Mouse (Mus musculus) limb, embryonic 11.5 days (tissue): ENCODE data around the gene Shisal1. TPM values are rescaled to one million over a fixed set of nuclear protein-coding genes. Genes with fewer than 3 reads are reported as not detected.
A peak's percentile ranks its signal among the peaks of the same experiment; 100 is the strongest.

Experiments used
- ATAC-seq: fragments of 200-750 bp; cut with Nextera tagmentation; 2 replicates; pipeline ENCODE4 v1.8.0; 2017; ENCODE audit warnings: low read depth; ENCODE audit not compliant: insufficient number of reproducible peaks, low FRiP score, low TSS enrichment
- DNase-seq: peaks from one replicate; pipeline ENCODE4 v3.0.0-alpha.2; 2015; ENCODE audit warnings: low spot score
- H3K27ac ChIP-seq: fragments of 300-500 bp; sonication (generic); replicated peaks from 2 replicates; pipeline ENCODE4 v1.5.1; 2014; ENCODE audit warnings: low read depth, mild to moderate bottlenecking, low read length
- H3K27me3 ChIP-seq: fragments of 300-500 bp; sonication (generic); 2 replicates; pipeline ENCODE4 v1.6.1; 2014; ENCODE audit warnings: mild to moderate bottlenecking, low read length, mixed read lengths; ENCODE audit not compliant: control insufficient read depth, insufficient read depth
- H3K36me3 ChIP-seq: fragments of 300-500 bp; sonication (generic); 2 replicates; pipeline ENCODE4 v1.6.1; 2014; ENCODE audit warnings: mild to moderate bottlenecking, low read length, moderate library complexity, mixed read lengths; ENCODE audit not compliant: control insufficient read depth, insufficient read depth
- H3K4me1 ChIP-seq: fragments of 300-500 bp; sonication (generic); 2 replicates; pipeline ENCODE4 v1.6.1; 2014; ENCODE audit warnings: low read length, mixed read lengths; ENCODE audit not compliant: control insufficient read depth, insufficient read depth
- H3K4me2 ChIP-seq: fragments of 300-500 bp; sonication (generic); 2 replicates; pipeline ENCODE4 v1.6.1; 2014; ENCODE audit warnings: low read depth, mild to moderate bottlenecking, moderate library complexity; ENCODE audit not compliant: severe bottlenecking
- H3K4me3 ChIP-seq: fragments of 300-500 bp; sonication (generic); 2 replicates; pipeline ENCODE4 v1.5.1; 2014; ENCODE audit warnings: low read depth, low read length
- H3K9ac ChIP-seq: fragments of 300-500 bp; sonication (generic); 2 replicates; pipeline ENCODE4 v1.6.1; 2014; ENCODE audit warnings: mild to moderate bottlenecking, low read length
- H3K9me3 ChIP-seq: fragments of 300-500 bp; sonication (generic); 2 replicates; pipeline ENCODE4 v1.6.1; 2016; ENCODE audit warnings: low read length; ENCODE audit not compliant: control insufficient read depth
- WGBS: fragments of 180-500 bp; shearing (Covaris S2); extraction: QIAGEN DNeasy Blood & Tissue Kit; methylation state at CpG from one replicate; pipeline ENCODE4 v1.1.7; 2014; 5-methylcytosine and 5-hydroxymethylcytosine counted together
- polyA plus RNA-seq: library from polyadenylated mRNA; unstranded; fragments of >200 nt; fragmentation: Nextera tagmentation; extraction: Ambion mirVana; gene quantifications from 2 replicates; pipeline ENCODE4 v1.2.1, GENCODE M21; 2014

Gene Shisal1
- polyA plus RNA-seq, 1 experiment from 2014 or later = 0.36 TPM

DNA sequence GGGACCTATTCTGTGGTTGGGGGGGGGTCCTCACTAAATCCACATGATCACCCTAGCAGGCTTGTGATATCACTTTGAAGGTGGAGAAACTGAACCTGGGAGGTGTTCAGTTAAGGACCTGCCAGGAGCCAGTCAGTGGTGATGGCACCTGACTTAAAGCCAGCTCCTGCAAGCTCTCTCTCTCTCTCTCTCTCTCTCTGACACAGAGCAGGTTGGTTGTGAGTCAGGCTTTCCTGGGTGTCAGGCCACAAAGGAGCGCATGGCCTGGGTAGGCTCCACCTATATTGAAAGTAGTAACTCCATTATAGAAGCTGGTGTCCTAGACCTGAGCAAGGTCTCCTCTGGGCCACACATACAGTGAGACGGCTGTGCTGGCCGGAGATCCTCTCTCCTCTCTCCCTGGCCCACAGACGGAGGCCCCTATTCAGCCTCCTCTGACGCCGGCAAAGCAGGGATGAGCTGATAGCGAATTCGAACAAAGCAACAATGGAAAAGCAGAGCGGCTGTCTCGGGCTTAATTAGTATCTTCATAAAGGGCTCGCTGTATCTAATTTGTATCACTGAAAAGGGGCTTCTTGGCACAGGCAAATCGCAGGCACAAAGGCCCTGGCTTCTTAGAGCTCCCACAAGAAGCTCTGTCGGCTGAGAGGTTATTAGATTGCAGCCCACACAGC, 29.2 kb downstream of the Shisal1 start:
- Histone ChIP-seq H3K9ac (no peak overlapping the region), H3K9me3 (no peaks in the 10 kb centered on the region), H3K4me2 (no peak overlapping the region), H3K4me1 (peaks cover 3% of the 10 kb centered on the region), H3K27ac (no peak overlapping the region), H3K36me3 (no peaks in the 10 kb centered on the region), H3K27me3 (no peaks in the 10 kb centered on the region), H3K4me3 (no peak overlapping the region)
- DNase-seq = no peak
- ATAC-seq = no peak
- 56% methylated on average over 13 of the region's 13 CpGs for WGBS

DNA sequence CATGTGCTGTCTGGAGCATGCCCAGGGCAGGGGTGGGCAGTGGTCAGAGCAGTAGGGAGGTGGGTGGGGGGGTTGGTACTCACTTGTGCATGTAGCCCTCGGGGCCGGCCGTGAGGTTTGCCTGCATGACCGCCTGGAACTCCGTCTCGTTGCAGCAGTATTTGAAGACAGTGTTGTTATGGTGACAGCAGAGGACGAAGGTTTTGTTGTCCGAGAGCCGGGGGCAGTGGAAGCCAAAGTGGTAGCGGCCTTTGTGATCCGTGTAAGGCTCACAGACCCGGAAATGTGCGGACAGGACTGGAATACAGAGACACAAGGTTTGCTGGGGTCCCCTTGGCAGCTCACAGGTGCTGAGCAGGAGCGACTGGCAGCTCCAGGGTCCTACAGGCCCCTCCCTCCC, 29.9 kb downstream of the Shisal1 start:
- Histone ChIP-seq H3K4me2 (no peak overlapping the region), H3K27me3 (no peaks in the 10 kb centered on the region), H3K4me3 (no peak overlapping the region), H3K9me3 (no peaks in the 10 kb centered on the region), H3K36me3 (no peaks in the 10 kb centered on the region), H3K27ac (no peak overlapping the region), H3K4me1 (peaks cover 6% of the 10 kb centered on the region), H3K9ac (no peak overlapping the region)
- DNase-seq (no peak), ATAC-seq (no peak)
- 81% methylated on average over 14 of the region's 14 CpGs for WGBS

DNA sequence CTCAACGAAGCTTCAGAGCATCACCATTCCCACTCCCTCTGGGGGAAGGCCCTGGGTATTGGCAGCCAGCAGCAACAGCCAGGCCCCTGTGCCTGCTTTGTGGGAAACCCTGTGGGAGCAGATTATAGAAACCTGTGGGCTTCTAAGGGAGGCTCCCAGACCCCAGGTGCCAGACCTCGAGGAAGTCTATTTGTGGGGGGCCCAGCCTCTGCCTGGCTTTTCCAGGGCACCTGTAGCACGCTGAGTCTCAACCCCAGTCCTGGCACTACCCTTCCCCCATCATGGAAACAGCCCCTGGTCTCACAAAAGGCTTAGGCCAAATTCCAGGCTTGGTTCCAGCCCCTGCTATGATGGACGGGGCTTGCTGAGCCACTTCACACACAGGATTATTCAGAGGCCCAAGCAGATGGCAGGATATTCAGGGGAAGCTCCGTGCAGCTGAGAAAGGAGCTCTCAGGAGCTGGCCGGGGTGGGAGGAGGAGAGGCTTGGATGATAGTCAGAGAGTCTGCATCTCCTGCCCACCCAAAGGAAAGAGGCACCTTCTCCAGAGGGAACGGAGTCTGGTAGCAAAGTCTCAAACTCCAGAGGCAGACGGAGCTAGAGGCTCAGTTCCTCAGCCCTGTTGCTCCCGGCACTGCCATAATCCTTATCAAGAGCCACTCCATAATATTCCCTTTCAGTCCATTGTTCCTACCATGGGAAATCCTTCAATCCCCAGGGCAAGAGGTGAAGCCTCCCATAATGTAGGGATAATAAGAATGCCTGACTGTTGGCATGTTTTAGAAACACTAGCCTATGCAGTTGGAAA, 32.7 kb downstream of the Shisal1 start:
- no peaks in the 10 kb centered on the region for H3K9me3 ChIP-seq
- no peaks in the 10 kb centered on the region for H3K36me3 ChIP-seq
- WGBS = 53% methylated on average over 9 of the region's 9 CpGs
- H3K4me2 ChIP-seq = no peak overlapping the region
- H3K27ac ChIP-seq = no peak overlapping the region
- DNase-seq (no peak), ATAC-seq (no peak)
- no peaks in the 10 kb centered on the region; the same call in 1 of the 2 replicates for H3K27me3 ChIP-seq
- H3K4me1 ChIP-seq = peaks cover 10% of the 10 kb centered on the region; the same call in 1 of the 2 replicates
- no peak overlapping the region for H3K4me3 ChIP-seq
- no peak overlapping the region for H3K9ac ChIP-seq

DNA sequence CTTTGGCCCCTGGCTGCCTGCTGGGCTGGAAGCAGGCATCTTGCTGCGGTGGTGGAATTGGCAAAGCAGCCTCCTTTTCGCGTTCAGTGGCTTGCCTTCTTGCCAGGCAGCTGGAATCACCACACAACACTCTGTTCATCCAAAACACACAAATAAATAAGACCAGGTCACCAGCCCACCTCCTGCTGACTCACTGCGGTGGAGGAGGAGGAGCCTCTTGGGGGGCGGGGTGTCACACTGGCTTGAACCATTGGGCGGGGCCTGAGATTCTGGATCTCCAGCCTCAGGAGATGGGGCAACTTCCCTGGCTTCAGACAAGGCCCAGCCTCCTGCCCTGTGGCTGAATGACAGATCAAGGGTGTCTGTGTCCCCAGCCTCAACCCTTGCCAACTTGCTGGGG, 34.5 kb downstream of the Shisal1 start:
- Histone ChIP-seq H3K27ac (no peak overlapping the region), H3K4me2 (no peak overlapping the region), H3K4me3 (no peak overlapping the region), H3K27me3 (no peaks in the 10 kb centered on the region; the same call in 1 of the 2 replicates), H3K4me1 (peaks cover 15% of the 10 kb centered on the region), H3K9me3 (no peaks in the 10 kb centered on the region), H3K36me3 (no peaks in the 10 kb centered on the region), H3K9ac (peak overlapping the region; percentile 5; the same call in 1 of the 2 replicates)
- ATAC-seq = no peak
- DNase-seq = peak; percentile 48
- 15% methylated on average over 6 of the region's 6 CpGs for WGBS

DNA sequence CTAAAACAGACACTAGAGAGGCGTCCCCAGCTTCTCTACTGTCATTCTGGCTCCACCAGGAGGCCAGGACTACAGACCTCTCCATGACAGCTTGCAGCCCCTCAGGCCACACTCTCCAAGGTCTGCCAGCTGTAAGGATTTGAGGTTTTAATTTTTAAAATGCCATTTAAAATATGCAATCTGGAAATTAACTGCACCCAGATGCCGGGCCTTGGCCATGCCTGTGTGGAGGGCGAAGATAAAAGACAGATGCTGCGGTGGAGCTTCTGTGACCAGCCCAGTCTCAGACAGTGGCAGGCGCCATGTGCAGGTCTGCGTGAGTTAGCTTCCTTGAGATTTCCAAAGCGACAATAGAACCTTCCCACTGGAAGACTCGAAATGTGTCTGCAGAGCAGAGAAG, 36.8 kb downstream of the Shisal1 start:
- H3K9me3 ChIP-seq = no peaks in the 10 kb centered on the region
- ATAC-seq = 0 out of 2 replicates have a peak, but pooled peaks have one; percentile 45
- peak; percentile 49 for DNase-seq
- no peak overlapping the region for H3K4me2 ChIP-seq
- peaks cover 15% of the 10 kb centered on the region for H3K4me1 ChIP-seq
- 43% methylated on average over 8 of the region's 8 CpGs for WGBS
- no peak overlapping the region; the same call in 1 of the 2 replicates for H3K27ac ChIP-seq
- H3K36me3 ChIP-seq = no peaks in the 10 kb centered on the region
- no peak overlapping the region for H3K4me3 ChIP-seq
- no peak overlapping the region for H3K9ac ChIP-seq
- H3K27me3 ChIP-seq = no peaks in the 10 kb centered on the region; the same call in 1 of the 2 replicates

DNA sequence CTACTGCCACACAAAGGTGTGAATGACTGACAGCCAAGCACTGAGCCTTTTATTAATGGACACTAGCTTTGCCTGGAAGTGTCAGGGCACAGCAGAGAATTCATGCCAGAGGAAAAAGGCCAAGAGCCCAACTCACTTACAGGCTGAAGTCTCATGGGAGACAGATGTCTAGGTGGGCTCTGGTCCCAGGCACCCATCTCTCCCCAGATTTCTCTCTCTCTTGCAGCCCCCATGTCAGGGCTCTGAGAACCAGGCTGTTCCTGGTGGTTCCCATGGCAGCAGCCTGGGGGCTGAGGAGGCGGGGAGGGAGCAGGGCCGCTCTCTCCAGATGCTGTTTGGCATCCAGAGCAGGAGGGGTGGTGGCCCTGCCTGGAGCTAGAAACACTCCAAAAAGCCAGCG, 38.3 kb downstream of the Shisal1 start:
- Histone ChIP-seq H3K9me3 (no peaks in the 10 kb centered on the region), H3K9ac (no peak overlapping the region), H3K4me1 (peaks cover 15% of the 10 kb centered on the region), H3K27ac (no peak overlapping the region), H3K4me2 (no peak overlapping the region), H3K36me3 (no peaks in the 10 kb centered on the region), H3K27me3 (no peaks in the 10 kb centered on the region; the same call in 1 of the 2 replicates), H3K4me3 (no peak overlapping the region)
- DNase-seq = no peak
- ATAC-seq = no peak
- WGBS = 31% methylated on average over 3 of the region's 3 CpGs

DNA sequence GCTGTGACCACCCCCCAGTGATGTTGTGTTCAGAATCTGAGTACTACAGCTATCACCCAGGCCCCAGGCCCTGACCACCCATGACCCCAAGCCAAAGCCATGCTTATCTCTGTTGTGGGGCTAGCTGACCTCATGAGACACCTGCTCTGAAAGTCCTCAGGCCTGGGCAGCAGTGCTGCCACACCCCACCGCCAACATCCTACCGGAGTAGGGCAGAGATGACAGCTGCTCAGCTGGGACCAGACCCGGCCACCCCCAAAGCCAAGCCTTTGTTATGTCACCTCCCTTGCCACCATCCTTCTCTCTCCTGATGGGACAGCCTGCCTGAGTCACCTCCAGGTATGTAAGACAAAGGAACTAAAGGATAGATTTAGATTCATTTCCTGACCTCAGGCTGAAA, 41.1 kb downstream of the Shisal1 start:
- Histone ChIP-seq H3K27me3 (no peaks in the 10 kb centered on the region; the same call in 1 of the 2 replicates), H3K4me3 (no peak overlapping the region), H3K9me3 (no peaks in the 10 kb centered on the region), H3K36me3 (no peaks in the 10 kb centered on the region; the same call in 1 of the 2 replicates), H3K27ac (no peak overlapping the region), H3K9ac (no peak overlapping the region), H3K4me2 (no peak overlapping the region), H3K4me1 (peaks cover 13% of the 10 kb centered on the region)
- ATAC-seq (no peak), DNase-seq (no peak)
- 95% methylated on average over 3 of the region's 3 CpGs for WGBS

DNA sequence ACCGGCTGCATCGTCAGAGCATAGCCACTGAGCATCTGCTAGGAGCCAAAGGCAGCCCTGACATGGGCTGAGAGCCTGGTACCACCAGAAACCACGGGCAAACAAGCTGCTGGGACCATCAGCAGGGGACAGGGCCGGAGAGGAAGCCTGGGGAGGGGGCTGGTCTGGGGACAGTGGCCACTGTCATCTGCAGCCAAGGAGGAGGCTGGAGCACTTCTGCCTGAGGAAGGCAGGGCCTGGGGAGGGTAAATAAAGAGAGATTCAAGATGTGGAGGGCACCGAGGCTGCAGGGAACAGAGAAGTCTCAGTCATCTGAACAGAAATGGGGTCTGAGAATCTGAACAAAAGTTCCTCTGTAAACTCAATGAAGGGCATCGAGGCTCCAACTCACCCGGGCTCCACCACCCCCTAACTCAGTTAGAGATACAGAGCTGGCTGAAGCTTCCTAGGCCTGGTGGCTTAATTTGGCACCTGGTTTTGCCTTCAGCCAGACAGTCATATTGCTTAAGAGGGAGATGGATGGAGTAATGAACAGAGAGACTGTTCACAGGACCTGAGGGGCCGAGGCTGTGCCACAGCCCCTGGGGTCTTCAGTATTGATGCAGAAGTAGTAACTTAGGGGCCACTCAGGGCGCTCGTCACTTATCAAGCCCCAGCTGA, 43.3 kb downstream of the Shisal1 start:
- H3K4me3 ChIP-seq = no peak overlapping the region
- H3K4me2 ChIP-seq = no peak overlapping the region
- H3K9me3 ChIP-seq = no peaks in the 10 kb centered on the region
- H3K9ac ChIP-seq = no peak overlapping the region
- H3K27me3 ChIP-seq = no peaks in the 10 kb centered on the region
- peaks cover 3% of the 10 kb centered on the region for H3K4me1 ChIP-seq
- no peak overlapping the region for H3K27ac ChIP-seq
- 78% methylated on average over 10 of the region's 10 CpGs for WGBS
- ATAC-seq = no peak
- no peak for DNase-seq
- H3K36me3 ChIP-seq = no peaks in the 10 kb centered on the region; the same call in 1 of the 2 replicates
